ENCODE assay signal across 32 mouse cellular contexts in genomic region chr12:71441272-71441671, GRCm38 (mm10).
"Had no signal": no experiment of that assay in that cellular context is flagged by ENCODE, and none has a peak within 500 bp of the region (broad histone marks: within the 10 kb centered on the region; RNA-seq: fewer than 3 reads in every experiment).

No protein-coding gene starts in this region.

- H3K9ac ChIP-seq: limb, embryonic 12.5 days; limb, embryonic 13.5 days; limb, embryonic 15.5 days; liver, embryonic 12.5 days; liver, embryonic 13.5 days; liver, embryonic 14.5 days; liver, embryonic 15.5 days; liver, postnatal 0 days; lung, embryonic 14.5 days; lung, embryonic 15.5 days; midbrain, embryonic 12.5 days; midbrain, embryonic 13.5 days; midbrain, embryonic 15.5 days; neural tube, embryonic 12.5 days; neural tube, embryonic 13.5 days had no signal

- H3K9me3 ChIP-seq: limb, embryonic 10.5 days; limb, embryonic 12.5 days; limb, embryonic 13.5 days; limb, embryonic 15.5 days; liver, embryonic 12.5 days; liver, embryonic 13.5 days; liver, embryonic 15.5 days; lung, embryonic 15.5 days; megakaryocyte, embryonic 14.5 days; midbrain, embryonic 10.5 days; midbrain, embryonic 12.5 days; midbrain, embryonic 13.5 days; midbrain, embryonic 15.5 days; neural tube, embryonic 12.5 days; neural tube, embryonic 13.5 days had no signal

- DNase-seq: left cerebral cortex, postnatal 4 days; liver; liver, embryonic 13.5 days; liver, postnatal 0 days; lung, adult 18-20 months; lung, adult 2 months; lung, embryonic 14.5 days; lung, postnatal 10 days; lung, postnatal 14 days; lung, postnatal 36 days; lung, postnatal 4 days; midbrain, embryonic 14.5 days had no signal

- H3K27me3 ChIP-seq: limb, embryonic 12.5 days; limb, embryonic 13.5 days; liver, embryonic 12.5 days; liver, embryonic 13.5 days; liver, embryonic 15.5 days; midbrain, embryonic 12.5 days; midbrain, embryonic 13.5 days; midbrain, embryonic 15.5 days; neural tube, embryonic 12.5 days; neural tube, embryonic 13.5 days had no signal

- H3K4me1 ChIP-seq: midbrain, embryonic 12.5 days; midbrain, embryonic 13.5 days; midbrain, embryonic 15.5 days; neural tube, embryonic 12.5 days had no signal

- H3K4me3 ChIP-seq: limb, embryonic 10.5 days; limb, embryonic 12.5 days; limb, embryonic 13.5 days; limb, embryonic 15.5 days; liver, embryonic 12.5 days; liver, embryonic 13.5 days; liver, embryonic 15.5 days; lung, embryonic 15.5 days; megakaryocyte, embryonic 14.5 days; midbrain, embryonic 10.5 days; midbrain, embryonic 12.5 days; midbrain, embryonic 13.5 days; midbrain, embryonic 15.5 days; myocyte; neural tube, embryonic 12.5 days; neural tube, embryonic 13.5 days had no signal

- ATAC-seq: liver, embryonic 12.5 days; liver, postnatal 0 days; midbrain, embryonic 13.5 days; midbrain, embryonic 15.5 days; midbrain, embryonic 16.5 days had no signal

- H3K27ac ChIP-seq: limb, embryonic 10.5 days; limb, embryonic 12.5 days; limb, embryonic 13.5 days; limb, embryonic 15.5 days; liver, embryonic 12.5 days; liver, embryonic 13.5 days; liver, embryonic 14.5 days; liver, embryonic 15.5 days; lung, embryonic 15.5 days; macrophage; midbrain, embryonic 10.5 days; midbrain, embryonic 12.5 days; midbrain, embryonic 13.5 days; midbrain, embryonic 15.5 days; neural tube, embryonic 12.5 days; neural tube, embryonic 13.5 days had no signal

- H3K4me2 ChIP-seq: limb, embryonic 12.5 days; limb, embryonic 13.5 days; limb, embryonic 15.5 days; liver, embryonic 11.5 days; liver, embryonic 12.5 days; liver, embryonic 13.5 days; liver, embryonic 15.5 days; lung, embryonic 14.5 days; lung, embryonic 15.5 days; midbrain, embryonic 11.5 days; midbrain, embryonic 12.5 days; midbrain, embryonic 13.5 days; midbrain, embryonic 15.5 days; neural tube, embryonic 12.5 days; neural tube, embryonic 13.5 days had no signal

- H3K36me3 ChIP-seq: limb, embryonic 10.5 days; limb, embryonic 12.5 days; limb, embryonic 13.5 days; limb, embryonic 15.5 days; liver, embryonic 12.5 days; liver, embryonic 13.5 days; liver, embryonic 15.5 days; lung, embryonic 15.5 days; midbrain, embryonic 10.5 days; midbrain, embryonic 12.5 days; midbrain, embryonic 13.5 days; midbrain, embryonic 15.5 days; neural tube, embryonic 12.5 days; neural tube, embryonic 13.5 days had no signal
